Mouse (Mus musculus) kidney, adult 9 months (tissue): ENCODE measurements around the gene Scpep1.
"Not testable (repeated sequence)": the region's sequence is repeated elsewhere in the genome, so short reads cannot be mapped to it uniquely, and the experiment has no call there.

Experiments used
- DNase-seq: peaks from one replicate; pipeline ENCODE4 v3.0.0; 2022

Gene Scpep1

DNA sequence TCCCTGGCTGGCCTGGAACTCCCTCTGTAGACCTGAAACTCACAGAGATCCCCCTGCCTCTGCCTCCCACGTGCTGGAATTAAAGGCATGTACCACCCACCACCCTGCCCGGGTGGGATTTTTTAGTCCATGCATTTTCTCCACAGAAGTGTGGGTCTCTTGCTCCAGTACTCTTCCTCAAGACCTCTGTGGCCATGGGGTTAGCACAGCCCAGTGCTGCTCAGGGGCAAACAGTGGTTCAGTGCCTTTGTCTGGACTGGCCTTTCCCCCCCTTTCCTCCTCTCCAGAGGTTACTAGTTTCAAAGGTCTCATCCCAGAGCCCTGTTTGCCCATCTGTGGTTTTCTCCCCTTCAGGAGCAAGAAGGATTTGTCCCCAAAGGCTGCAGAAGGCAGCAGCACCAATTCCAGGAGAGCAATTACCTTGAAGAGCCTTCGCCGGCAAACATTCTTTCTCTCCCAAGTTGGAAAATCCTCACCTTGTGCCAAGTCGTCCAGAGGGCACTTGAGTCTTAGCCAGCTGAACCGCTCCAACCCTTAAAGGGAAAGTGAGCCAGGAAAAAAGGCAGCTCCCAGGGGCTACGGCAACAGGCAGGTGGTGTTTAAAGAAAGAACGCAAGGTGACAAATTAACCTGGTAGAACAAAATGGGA, 45.8 kb downstream of the Scpep1 start:
- DNase-seq, result peak; percentile 95

DNA sequence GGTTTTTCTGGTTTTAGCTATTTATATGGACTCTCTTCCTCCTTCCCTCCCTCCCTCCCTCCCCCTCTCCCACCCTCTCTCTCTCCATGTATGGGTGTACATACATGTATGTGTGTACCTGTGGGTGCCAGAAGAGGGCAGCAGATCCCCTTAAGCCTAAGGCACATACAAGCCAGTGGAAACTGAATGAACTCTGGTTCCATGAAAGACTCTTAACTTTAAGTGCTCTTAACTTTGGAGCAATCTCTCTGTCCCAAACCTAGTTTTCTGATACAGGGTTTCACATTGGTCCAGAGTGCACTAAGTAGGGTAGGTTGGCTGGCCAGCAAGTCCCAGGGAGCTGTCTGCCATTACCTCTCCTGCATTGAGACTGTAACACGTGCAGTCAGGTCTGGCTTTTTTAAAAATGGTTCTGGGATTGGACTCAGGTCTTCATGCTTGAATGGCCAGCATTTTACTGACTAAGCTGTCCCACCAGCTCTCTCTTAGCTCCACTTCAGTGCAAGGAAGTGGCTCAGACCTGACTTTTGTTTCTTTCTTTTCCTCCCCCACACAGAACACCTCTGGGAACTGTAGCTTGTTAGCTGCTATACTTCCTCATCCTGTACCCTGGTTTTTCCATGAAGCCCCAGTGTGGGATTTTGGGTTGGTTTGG, 46.6 kb downstream of the Scpep1 start:
- DNase-seq, result peak; percentile 91

DNA sequence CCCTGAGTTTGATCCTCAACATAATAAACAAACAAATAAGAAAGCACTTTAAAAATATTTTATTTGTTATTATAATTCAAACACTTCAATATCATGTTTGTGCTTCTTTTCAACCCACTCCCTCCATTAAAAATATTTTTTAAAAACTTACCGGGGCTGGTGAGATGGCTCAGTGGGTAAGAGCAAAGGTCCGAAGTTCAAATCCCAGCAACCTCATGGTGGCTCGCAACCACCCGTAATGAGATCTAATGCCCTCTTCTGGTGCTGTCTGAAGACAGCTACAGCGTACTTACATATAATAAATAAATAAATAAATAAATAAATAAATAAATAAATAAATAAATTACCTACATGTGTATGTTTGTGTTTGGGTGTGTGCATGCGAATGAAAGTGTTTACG, 47.4 kb downstream of the Scpep1 start:
- peak; percentile 62 for DNase-seq

DNA sequence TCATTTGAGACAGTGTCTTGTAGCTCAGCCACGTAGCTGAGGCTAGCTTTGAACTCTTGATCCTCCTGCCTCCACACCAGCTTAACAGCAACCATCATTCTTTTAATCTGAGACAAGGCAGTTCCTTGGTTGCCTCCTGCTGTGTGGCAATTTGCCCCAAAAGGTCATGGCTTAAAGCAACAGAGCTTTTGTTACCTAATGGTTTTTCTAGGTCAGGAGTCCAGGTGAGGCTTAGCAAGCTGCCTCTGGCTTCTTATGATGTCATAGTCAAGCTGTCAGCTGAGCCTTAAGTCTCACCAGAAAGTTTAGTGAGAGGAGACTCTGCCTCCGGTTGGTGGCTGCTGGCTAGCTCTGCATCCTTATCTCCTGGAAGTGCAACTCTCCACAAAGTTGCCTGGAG, 49.6 kb downstream of the Scpep1 start:
- DNase-seq, result peak; percentile 91

DNA sequence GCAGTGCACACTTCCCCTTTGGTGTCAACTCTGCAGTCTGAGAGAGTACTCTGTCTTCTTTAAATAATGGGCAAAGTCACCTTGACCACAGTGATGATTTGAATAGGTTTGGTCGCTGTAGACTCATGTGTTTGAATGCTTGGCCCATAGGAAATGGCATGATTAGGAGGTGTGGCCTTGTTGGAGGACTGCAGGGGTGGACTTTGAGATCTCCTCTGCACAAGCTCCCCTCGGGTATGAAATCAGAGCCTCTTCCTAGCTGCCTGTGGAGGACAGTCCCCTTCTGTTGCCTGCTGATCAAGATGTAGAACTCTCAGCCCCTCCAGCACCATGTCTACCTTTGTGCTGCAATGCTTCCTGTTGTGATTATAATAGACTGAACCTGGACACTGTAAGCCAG, 51.2 kb downstream of the Scpep1 start:
- DNase-seq, result peak; percentile 43

DNA sequence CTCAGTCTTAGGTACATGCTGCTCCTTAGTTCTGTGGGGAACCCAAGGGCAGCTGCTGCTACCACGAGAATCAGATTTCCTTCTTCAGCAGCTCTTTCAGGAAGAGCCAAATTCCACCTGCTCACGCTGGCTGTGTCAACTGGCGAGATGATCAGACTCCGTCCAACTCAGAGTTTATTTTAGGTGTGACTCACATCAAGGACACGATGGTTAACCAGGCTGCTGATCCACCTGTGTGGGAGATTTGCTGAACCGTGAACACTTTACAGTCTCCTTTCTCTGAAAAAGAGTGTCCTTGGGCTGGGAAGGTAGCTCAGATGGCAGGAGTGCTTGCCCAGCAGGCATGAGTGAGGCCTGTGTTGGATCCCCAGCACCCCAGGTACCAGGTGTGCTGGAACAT, 52.5 kb downstream of the Scpep1 start:
- DNase-seq, result peak; percentile 76

DNA sequence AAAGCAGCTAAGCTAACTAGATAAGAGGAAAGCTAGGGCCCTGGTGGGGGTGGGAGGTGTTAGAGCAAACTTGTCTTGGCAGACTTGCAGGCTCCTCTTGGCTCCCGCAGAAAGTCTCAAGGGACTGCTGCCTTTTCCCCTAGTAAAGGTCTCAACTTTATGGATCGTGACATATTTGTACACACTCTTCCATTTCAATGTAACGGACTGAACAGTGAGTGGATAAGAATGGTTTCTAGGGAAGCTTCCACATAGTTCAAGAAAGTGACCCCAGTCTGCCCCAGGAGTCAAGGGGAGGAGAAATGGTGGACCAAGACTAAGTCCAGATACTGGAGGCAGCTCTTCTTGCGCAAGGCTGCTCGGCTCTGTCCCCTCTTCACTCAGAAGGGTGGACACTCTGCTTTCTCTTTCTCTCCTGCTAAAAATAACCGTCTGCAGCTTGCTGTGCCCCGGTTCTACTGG, 53.9 kb downstream of the Scpep1 start:
- peak; percentile 58 for DNase-seq

DNA sequence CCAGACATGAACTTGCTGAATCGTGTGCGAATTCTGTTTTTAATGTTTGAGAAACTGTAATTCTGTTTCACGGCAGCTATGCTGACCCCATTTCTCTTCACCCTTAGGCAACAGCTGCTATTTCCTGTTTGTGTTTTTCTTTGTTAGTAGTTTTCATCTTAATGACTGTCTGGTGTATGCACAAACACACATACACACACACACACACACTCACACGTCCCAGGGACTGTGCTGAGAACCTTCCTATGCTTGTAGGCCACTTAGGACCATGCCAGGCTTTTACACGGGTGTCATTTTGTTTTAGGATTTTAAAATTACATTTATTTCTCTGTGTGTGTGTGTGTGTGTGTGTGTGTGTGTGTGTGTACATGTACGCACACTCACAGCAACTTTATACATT, 55.7 kb downstream of the Scpep1 start:
- no peak for DNase-seq

DNA sequence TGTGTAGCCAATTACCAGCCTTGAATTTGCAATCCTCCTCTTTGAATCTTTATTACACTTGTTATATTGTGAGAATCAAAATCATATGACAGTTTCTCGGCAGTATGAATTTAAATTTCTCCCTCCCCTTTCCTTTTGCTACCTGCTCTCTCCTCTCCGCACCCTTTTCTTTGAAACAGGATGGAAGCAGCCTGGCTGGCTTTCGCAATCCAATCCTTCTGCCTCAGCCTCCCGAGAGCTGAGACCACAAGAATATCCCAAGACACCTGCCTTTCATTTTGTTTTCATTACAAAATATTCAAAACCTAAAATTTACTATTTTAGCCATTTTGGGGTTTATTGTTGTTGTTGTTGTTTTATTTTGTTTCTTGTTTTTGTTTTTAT, 56.9 kb downstream of the Scpep1 start:
- no peak for DNase-seq

DNA sequence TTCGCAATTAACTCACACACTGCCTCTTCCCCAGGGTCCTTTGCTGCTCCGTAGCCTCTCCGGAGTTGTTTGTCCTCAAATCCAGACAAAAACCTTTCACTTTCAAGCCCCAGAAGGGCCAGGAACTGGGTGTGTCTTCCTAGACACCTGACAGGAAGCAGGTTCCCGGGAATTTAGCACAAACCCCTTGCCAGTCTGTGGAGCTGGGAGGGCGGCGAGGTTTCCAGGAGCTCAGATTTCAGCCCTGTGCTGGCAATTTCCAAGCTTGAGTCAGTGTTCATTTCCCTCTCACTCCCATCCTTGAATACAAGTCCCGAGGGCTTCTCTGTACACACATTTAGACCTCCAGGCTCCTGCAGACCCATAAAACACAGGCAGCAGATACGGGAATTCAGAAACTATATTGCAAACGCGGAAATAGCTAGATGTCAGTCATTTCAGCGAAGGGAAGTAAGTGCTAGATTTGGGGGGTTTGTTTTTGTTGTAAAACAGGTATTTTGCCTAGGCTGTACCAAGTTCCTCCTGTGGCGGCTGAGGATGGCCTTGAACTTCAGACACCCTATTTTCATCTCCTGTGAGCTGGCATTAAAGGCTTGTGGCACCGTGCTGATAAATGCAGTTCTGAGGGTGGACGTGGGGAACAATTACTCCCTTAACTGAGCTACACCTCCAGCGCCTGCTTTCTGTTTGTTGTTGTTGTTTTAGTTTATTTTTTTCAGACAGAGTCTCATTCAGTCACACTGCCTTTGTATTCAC, 57.5 kb downstream of the Scpep1 start:
- DNase-seq, result peak; percentile 59

DNA sequence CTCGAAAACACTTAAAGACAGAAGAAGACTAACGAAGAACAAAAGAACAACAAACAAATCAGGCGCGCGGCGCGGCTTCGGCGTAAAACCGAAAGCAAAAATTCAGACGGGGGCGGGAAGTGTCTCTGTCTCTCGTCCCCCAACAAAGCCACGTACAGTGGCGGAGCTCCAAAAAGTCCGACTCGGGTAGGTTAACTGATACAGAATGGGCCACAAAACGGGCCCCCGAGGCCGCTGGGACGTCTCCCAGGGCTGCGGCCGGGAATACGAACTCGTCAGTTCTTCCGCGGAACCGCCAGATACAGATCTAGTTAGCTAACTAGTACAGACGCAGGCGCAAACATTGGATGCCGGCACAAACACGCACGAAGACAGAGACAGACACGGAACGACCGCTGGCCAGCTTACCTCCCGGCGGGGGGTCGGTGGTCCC, 59.4 kb downstream of the Scpep1 start:
- peak; percentile 67 for DNase-seq

DNA sequence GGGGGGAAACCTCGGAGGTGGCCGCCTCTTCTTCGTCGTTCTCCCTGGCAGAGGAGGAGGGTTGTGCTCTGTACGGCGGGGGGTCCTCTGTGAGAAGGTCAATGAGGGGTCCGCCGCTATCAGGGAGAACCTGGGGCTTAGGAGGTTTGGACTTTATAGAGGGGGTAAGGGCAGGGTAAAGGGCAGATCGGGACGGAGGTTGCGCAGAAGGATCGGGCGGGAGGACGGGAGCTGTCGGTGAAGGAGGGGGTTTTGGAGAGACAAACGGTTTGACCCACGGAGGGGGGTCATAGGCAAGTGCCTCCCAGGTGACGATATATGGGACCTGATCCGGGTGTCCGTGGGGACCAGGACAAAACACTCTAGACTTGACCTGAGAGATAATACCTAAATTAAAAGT, 60.0 kb downstream of the Scpep1 start:
- not testable (repeated sequence) for DNase-seq

DNA sequence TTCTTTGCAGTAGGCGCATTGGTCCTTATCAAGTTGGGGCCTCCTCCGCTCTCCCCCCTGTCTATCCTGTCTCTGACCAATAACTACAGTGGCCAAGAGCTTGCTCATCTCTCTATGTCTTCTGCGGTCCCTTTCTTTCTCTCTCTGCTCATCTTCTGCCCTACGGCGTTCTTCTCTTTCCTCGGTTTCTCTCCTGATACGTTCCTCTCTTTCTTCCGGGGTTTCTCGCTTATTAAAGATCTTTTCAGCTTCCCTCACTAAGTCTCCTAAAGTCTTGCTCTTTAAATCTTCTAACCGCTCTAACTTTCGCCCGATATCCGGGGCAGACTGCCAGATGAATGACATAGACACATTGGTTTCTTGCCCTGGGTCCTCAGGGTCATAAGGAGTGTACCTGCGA, 61.0 kb downstream of the Scpep1 start:
- DNase-seq, result not testable (repeated sequence)

DNA sequence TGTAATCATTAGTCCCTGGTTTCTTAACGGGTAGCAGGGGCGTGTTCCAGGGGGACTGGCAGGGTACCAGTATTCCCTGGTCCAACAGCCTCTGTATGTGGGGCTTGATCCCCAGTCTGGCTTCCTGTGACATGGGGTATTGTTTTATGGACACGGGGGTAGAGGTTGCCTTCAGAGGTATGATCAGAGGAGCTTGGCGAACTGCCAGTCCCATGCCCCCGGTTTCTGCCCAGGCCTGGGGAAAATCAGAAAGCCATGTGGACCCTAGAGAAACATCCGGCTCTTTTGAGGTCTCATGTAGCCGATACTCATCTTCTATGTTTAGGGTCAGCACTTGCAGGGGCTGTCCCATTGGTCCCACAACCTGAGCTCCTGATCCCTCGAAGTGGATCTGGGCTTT, 61.8 kb downstream of the Scpep1 start:
- not testable (repeated sequence) for DNase-seq

DNA sequence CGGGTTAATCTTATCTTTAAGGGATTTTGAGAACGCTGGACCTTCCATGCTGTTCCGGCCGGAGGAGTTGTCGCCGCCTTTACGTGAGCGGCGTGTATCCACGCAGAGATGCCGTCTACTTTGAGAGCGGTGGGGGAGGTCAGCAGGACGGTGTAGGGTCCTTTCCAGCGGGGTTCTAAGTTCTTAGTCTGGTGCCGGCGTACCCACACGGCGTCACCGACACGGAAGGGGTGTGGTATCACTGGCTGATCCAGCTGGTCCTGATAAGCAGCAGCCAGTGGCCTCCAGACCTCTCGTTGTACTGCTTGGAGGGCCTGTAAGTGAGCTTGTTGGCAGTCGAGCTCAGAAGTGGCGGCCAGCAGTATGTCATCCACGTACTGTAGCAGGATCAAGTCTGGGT, 62.5 kb downstream of the Scpep1 start:
- DNase-seq, result not testable (repeated sequence)

DNA sequence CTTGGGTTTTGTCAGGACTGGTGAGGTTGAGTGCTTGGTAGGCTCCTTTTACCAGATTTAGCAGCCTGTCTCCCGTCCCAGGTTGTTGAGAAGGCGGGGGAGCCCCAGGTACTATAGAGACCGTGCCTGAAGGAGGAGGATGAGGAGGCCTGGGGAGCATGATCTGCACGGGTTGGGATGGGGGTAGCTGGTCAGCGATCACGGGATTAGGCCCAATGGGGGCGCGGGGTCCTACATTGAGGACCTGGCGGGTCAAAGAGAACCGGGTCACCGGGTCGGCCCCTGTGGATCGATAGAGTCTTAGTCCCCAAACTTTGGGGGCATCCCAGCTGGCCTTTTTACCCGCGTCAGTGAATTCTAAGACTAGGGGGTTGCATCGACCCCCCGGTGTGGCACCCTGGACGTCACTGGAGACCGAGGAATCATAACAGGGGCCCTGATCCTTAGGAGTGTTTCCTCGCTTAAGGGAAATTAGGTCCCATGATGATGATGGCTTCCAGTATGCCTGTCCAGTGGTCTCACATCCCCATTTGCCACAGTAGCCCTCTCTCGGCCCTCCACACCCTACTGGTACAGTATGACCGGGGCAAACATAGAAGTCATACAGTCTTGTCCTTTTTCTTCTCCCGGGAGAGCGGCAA, 63.2 kb downstream of the Scpep1 start:
- DNase-seq, result peak; percentile 57

DNA sequence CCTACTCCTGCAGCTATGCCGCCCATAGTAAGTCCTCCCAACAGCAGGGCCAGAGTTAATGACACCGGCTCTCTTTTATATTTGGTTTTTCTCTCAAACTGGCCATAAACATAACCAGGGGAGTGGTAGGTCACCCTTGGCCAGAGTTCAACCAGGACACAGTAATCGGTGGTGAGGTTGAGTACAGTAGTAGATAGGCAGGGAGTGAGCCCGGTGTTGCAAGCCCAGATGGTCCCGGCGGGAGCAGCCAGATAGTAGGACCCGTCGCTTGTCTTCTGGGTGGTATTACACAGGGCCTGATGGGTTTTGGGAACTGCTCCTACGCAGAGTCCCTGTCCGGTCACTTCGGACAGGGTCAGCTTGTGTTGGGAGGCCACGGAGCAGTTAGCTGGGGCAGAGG, 63.8 kb downstream of the Scpep1 start:
- DNase-seq, result peak; percentile 60

DNA sequence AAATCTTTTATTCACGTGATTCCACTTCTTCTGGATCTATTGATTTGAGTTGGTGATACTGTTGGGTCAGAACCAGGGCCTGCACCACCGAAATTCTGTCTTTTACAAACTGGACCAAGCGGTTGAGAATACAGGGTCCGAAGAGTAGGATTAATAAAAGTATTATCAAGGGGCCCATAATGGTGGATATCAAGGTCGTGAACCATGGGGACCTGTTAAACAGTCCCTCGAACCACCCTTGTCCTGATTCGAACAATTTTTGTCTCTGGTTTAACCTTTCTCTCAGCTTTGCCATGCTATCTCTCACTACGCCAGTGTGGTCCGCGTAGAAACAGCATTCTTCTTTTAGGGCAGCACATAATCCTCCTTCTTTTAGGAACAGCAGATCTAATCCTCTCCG, 64.4 kb downstream of the Scpep1 start:
- DNase-seq, result not testable (repeated sequence)

DNA sequence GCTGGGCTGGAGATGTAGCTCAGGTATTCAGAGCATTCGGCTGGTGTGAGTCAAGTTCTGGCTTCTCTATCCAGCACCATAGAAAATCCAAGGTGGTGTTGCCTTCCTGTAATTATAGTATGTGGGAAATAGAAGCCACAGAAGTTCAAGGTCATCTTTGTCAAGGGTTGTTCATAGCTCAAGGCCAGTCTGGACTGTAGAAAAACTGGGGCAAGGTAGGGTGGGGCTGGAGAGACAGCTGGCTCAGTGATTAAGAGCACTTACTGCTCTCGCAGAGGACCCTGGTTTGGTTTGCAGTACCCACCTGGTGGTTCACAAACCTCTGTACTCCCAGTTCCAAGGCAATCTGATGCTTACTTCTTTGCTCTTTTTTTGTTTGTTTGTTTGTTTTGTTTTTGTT, 66.3 kb downstream of the Scpep1 start:
- no peak for DNase-seq

DNA sequence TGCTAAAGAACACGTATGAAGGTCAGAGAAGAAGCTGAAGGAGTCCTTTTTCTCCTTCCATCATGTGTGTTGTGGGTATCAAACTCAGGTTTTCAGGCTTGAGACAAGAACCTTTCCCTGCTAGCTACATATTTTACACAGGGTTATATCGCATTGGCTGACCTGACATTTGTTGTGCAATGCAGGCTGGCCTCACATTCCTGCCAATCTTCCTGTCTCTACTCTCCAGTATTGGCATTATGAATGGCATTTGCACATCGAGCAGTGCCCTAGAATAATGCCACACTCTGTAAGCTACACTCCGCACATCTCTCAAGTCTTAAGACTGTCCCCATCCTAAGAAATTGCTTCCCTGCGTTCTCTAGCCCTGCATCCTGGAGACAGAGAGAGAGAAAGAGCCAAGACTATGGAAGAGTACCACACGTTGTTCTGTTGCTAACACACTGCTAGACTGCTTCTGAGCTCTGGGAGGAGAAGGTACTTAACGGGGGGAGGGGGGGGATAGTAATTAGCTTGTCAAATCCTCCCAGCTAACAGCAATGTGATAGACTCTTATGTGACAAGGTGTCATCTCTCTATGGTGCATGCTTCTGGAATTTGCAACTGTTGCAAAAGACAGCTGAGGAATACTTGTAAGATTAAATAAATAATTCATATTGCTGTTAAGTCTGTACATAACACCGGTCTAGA, 70.7 kb downstream of the Scpep1 start:
- DNase-seq, result no peak

DNA sequence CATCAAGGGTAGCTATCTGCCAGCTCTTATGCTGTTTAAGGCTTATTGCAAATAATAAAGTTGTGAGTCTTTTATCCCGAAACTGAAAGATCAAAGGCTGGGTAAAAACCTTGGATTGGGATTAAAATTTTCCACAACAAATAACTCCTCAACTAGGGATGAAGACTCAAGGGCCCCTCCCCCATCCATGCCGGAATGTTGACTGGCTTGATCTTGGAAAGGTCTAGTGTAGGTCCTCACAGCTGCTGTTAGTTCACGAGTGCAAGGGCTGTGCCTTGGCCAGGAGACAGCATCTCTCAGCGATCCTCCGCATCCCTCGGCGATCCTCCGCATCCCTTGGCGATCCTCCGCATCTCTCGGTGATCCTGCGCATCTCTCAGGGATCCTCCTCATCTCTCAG, 77.3 kb downstream of the Scpep1 start:
- no peak for DNase-seq
